Mouse (Mus musculus) cerebellum, postnatal 14 days (tissue): ENCODE data around the gene Syt9.

Source experiments
- DNase-seq, 2 experiments: peaks; one replicate each; pipeline ENCODE4 v3.0.0; 2021; ENCODE audit warnings: mixed read lengths in 2 of 2

Gene Syt9

DNA sequence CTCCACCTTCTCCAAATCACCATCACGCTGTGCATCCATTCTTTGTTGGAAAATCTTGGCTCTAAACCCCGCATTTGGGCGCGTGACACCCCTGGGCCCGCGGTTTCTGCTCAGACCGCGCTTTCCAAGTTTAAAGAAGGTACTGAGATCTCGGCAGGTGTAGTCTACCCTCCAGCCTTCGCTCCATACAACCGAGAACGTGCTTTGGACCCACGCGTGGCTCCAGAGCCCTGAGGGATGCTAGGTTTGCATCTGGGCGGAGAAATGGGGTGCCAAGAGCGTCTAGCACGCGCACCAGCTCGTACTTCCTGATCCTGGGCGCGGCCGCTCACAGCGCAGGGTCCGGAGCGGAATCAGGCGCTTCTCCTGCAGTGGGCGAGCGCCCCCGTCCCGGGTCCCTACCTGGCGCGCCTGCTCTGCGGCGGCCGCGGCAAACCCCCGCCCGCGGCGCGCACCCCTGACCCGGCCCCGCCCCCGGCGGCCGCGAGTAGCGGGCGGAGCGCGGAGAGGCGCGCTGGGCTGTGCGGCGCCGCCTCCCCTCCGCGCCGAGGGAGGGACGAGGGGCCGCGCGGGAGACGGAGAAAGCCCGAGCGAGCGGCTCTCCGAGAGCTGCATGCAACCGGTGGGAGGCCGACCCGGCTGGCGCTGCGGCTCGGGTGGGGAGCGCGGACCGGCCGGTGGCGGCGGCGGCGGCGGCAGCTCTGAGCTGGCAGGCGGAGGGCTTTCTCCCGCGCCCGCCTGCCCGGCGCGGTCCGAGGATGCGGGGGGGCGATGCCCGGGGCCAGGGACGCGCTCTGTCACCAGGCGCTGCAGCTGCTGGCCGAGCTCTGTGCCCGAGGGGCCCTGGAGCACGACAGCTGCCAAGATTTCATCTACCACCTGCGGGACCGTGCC lies at the start of gene Syt9:
Gene Syt9, plus strand, starts transcription at position 497 of the 894 bp plus-strand sequence.
- DNase-seq, result peak; percentile 63 to 79

DNA sequence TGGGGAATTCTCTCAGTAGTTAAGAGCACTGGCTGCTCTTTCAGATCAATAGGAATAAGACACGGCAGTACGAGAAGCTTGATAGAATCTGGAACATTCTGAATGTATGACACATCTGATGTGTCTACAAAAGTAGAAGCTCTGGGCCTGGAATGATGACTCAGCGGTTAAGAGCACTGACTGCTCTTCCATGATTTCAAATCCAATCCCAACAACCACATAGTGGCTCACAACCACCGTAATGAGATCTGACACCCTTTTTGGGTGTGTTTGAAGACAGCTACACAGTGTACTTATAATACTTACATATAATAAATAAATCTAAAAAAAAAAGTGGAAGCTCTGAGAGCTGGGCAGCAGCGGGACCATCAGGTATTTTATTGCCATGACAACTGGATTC lies 31.5 kb upstream of the Syt9 start:
- DNase-seq, result no peak

DNA sequence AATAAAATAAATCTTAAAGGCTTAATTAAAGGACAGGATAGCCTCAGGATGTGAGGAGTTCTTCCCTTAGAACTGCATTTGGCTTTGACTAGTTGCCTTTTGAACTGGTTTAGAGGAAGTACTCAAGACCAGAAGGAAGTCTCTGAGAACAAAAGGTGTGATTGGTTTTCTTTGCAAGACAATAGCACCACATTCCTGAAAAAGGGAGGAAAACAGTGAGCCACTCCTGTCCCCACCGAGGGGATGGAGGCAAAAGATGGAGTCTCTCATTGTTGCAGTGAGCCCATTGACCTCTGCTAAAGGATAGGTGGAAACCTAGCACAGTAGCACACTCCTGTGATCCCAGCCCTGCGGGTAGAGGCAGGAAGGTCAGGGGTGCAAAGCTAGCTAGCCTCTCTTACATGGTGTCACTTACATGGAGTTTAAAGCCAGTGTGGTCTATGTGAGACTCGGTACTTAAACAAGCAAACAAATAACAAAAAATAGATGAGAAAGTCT lies 30.9 kb upstream of the Syt9 start:
- DNase-seq, result no peak

DNA sequence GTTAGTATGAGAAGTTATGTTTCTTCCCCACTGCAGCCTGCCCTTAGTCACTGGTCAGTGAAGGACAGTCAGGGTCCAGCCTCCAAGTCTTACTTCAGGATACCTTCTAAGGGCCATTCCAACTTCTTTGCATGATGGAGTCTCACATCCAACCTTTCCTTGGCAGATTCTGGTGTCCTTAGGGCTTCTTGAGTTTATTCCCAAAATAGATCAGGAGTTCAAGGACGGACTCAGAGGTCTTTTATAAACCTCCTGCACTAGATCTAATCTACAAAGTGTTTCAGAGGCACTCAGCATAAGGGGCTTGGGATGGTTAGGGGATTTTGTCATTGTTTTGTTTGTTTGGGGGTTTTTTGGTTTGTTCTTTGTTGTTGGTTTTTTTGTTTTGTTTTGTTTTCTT lies 30.3 kb upstream of the Syt9 start:
- DNase-seq, result no peak

- DNase-seq, result no peak
Observed at GRCm38 (mm10) chr7:107341519-107342190, 28.9 kb upstream of the Syt9 start.

DNA sequence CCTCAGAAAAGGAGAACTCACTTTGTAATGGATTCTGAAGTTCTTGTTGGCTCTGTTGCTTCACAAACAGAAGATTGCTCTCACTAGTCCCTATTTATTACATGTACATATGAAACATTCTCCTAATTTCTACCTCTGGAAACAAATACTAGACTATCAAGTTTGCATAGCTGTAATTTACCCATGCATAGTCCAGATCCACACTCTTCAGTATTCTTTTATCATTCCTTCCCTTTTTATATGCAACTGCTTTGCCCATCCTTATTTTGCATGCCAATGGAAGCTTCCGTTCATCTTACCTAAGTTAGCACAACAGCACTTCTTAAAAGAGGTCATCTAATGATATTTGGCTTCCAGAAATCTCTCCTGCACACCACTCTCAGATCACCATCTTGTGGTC lies 21.3 kb upstream of the Syt9 start:
- DNase-seq, result no peak

DNA sequence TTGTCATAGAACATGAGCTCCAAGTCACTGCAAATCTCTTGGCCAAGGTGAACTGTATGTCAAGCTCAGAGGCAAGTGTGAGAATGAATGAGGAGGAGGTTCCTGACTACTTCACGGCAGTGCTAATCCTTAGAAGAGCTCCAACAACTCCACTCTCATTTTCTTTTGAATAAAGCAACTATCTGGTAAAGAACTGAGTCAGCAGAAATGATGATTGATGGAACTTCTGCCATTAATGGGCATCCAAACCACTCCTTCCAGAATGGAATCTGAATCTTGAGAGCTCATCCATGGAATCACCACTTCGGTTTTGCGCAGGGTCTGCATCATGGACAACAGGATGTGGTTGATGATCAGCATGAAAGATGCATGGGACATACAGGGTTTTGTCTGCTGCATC lies 8.4 kb upstream of the Syt9 start:
- DNase-seq, result no peak

DNA sequence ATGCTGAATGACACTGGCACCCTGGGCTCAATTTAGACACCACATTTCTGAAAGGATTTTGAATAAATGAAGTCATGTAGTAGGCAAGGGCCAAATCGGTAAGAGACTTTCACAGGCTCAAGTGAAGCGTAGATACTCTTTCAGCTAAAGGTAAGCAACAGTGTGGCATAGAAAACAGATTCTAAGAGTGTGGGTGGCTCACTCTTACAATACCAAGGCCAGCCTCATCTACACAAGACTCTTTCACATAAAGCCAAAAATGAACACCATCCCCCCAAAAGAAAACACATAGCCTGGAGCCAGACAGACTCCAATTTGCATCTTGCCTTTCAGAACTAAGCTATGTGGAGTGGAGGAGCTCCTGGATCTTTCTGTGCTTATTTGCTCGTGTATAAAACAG lies 7.9 kb upstream of the Syt9 start:
- DNase-seq, result no peak

DNA sequence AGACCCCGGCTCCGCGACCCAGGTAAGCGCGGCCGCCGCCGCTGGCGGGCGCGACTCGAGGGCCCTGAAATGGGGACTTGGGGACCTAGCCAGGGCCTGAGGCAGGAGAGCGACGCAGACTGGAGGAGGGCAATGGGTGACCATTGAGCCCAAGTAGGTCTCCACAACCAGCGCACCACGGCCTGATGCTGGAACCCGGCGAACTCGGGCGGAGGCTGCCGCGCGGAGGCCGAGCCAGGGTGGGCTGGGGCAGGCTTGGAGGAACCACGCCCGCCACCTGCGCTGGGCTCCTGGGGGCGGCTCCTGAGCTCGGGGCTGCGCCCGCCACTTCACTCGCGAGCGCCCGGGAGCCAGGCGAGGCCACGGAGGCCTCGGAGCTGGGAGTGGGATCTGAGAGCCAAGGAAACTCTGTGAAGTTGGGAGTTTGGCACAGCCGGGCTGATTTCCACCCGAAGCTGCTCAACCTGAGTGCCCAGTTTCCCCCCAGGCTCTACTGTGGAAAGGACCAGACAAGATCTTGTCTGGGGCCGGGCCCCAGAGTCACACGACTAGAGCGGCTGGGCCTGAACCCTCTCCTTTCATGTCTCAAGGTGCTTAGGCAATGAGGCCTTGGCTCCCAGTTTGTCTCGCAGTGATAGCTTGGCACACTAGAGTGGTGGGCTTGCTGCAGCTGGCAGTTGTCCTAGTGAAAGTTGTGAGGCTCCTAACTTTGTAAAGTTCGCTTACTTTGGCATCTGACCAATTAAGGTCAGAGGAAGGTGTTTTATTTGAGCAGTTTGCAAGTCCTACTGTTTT lies 795 bp downstream of the Syt9 start:
- peak; percentile 66 for DNase-seq

- no peak for DNase-seq
Observed at GRCm38 (mm10) chr7:107380562-107380961, 10.0 kb downstream of the Syt9 start.

DNA sequence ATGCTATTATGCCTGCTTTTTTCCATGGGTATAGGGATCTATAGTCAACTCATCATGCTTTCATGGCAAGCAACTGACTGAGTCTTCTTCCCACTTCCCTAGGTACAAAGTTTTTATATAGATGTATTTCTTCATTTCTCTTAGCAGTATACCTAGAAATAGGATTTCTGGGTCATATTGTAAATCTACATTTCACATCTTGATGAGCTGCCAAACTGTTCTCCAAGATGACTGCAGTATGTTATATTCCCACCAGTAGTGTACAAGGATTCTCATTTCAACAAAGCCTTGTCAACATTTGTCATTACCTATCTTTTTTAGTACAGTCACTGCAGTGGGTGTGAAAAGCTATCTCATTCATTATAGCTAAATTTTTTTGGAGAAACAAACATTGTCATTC lies 19.1 kb downstream of the Syt9 start:
- no peak for DNase-seq

DNA sequence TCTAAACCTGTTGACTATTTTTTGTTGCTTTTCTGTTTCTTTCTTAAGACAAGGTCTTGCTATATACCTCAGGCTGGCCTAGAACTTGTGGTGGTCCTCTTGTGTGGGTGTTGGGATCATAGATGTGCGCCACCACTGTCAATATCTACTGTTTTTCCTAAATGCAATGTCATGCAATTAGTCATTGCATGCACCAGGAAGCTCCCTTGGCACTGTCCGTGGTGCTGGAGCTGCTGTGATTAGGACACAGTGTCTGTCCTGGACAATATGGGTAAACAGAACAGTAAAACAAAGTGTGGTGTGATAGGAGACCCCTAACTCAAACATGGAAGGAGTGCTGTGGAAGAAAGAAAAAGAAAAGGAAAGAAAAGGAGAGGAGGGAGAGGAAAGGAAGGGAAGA lies 22.2 kb downstream of the Syt9 start:
- DNase-seq, result no peak

DNA sequence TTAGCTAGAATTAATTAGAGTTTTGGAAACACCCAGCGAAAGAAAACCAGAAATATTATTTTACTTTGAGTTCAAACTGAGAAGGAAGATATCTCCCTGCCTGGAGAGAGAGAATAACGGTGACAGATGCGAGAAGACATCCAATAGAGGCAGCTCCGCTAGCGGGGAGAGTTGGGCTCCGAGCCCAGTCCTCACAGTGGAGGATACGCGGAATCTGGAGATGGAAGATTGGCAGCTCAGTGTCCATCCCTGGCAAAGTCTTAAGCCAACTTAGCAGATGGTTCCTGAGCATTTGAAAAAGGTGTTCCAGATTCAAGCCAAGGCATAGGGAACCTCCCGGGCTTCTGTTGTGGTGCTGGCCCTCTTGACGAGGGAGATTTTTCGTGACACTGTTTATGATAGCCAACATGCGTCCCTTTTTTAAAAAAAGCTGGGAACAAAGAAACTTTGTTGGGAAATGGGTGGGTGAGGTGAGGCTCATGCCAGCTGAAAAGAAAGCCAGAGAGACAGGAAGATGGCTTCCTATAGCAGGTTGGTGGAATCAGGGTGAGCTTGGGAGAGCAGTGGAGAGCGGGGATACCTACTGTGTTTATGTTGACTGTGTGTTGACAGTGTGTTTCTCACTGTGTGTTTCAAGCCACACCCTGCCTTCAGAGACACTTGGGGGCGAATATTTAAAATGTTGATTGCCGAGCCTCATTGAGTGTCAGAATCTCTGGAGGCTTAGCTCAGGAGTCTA lies 29.7 kb downstream of the Syt9 start:
- DNase-seq, result peak; percentile 98 to 99

DNA sequence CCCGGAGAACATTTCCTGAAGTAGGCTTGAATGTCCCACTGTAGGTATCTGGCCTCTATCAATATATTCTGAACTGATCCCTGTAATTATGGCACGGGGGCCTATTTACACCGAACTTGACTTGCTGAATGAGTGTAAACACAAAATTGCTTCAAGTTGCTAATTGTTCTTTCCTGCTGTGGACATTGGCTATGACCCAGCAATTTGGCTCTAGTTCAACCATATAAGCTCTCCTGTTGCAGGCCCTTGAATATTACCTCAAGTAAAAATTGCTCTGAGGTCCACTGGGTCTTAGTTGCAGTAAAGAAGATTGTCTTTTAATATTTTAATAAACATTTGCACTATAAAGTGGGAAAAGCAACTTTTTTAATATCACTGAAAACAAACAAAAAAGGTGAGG lies 32.7 kb downstream of the Syt9 start:
- peak in 1 of 2 experiments; percentile 58 for DNase-seq

DNA sequence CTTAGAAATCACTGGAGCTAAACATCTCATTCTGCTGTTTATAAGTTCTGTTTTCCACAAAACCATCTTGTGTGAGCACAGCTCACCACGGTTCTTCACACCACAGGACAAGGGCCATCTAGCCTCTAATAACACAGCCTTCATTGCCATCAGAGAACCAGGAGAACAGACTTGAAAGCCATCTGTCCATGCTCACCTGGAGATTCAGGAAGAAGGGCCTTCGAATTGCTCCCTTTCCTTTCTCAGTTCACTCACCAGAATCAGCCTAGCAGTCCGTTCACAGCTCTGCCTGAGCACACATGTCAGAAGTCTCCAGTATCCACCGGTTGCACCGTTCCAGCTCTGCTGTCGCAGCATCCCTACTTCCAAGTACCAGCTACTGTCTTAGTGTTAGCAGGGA lies 44.4 kb downstream of the Syt9 start:
- DNase-seq, result peak in 1 of 2 experiments; percentile 53

- no peak for DNase-seq
Observed at GRCm38 (mm10) chr7:107417043-107417850, 46.7 kb downstream of the Syt9 start.

DNA sequence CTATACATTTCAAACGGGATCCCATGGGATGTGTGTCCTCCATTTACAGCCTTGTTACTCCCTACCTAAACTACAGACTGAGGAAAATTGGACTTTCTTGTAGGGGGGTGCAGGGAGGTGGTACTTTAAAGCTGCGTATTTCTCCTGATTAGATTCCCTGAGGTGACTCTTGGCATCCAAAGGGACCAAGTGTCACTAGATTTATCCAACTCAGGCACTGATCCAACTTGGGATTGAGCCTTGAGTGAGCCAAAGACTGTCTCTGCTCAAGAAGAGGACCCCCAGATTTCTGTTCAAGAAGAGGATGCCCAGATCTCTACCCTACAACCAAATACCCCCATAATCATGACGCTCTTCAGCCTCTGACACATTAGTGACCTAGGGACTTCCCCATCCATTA lies 66.9 kb downstream of the Syt9 start:
- DNase-seq, result peak in 1 of 2 experiments; percentile 53

DNA sequence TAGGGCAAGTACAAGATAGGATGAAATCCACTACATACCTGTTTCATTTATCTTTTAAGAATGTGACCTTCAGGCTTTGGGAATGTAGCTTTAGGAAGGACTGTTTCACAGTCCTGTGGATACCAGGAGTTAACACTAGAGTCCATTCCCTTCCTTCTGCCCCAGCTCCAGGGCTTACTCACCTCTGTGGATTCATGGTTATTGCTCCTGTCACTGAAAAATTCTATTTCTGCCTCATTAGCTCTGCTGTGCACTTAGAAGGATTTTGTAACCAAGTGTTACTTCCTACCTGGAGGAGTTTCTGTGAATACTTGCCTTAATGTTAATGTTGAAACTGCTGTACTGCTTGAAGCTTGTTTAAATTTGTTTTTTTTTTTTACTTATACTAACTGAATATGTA lies 74.1 kb downstream of the Syt9 start:
- DNase-seq, result no peak

DNA sequence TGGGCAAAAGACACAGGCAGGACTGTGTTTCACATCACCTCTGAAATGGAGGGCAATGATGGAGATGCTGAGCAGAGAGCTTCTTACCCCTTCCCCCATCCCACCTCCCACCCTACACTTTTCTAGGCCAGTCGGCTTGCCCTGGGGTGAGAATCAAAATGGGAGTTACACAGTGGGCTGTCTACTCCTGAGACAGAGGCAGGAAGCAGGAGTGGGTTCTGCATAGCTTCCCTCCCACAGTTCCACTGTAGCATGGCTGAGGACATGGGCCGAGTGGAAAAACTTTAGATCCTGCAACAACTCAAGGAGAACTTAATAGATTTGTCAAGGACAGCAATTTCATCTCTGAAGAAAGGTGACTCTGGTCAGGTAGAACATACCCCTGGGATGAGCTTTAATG lies 84.1 kb downstream of the Syt9 start:
- DNase-seq, result no peak

- peak; percentile 45 to 66 for DNase-seq
Observed at GRCm38 (mm10) chr7:107455118-107455521, 84.6 kb downstream of the Syt9 start.

DNA sequence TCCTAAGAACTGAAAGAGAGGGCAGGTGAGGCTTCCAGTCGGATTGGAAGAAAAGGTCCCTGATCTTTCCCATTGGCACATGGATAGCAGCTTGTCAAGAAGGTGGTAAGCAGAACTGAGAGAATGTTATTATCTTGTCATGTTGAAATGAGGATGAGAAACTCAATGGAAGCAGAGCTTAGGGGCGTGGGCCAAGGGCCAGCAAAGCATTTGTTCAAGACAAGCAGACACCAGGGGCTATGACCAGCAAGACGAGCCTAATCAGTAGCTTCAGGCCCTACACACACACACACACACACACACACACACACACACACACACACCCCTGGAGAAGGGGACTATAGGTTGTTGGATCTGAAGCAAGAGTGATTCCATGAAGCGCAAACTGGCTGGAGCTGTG lies 90.6 kb downstream of the Syt9 start:
- DNase-seq, result peak; percentile 46 to 55
